Mouse (Mus musculus) embryo, embryonic 11 days (tissue): ENCODE measurements around the gene Gcc1.
A peak's percentile ranks its signal among the peaks of the same experiment; 100 is the strongest.

Experiments
- DNase-seq: peaks from one replicate; pipeline ENCODE4 v3.0.0-alpha.2; 2015

Gcc1 gene

DNA sequence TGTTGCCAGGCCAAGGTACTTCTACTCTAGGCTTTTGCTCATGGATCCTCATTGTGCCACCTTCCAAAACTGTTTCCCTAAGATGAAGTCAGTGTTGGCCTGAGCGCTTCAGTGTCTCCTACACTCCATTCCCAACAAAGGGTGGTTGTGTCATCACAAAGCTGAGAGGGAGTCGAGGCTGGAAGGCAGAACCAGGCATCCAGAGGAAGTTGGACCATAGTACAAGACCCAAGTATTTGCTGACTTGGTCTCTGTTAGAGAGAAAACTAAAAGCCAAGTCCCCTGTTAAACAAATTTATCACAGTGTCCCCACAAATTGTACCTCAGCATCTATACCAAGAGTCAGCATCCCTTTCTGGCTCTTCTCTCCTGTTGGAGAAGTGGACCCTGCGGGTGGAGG lies at the start of gene Gcc1:
Gcc1 (minus strand) TSS at position 101 of the 400 bp plus-strand sequence.
- no peak for DNase-seq

DNA sequence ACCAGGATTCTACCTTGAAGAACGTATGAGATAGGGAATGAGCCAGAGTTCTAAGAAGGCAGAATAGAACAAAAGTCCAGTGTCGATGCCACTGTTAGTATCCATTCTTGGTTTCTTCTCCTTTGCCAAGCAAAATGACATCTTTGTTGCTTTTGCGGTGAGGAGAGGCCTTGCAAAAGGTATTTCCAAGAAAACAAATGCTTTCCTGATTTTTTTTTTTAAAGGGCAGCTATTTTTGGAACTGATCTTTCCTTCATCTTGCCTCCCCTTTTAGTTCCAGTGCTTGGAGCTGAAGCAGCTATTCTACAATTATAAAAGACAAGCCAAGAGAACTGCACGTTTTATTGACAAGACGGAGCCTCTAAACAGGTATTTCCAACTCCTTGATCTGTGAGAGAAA lies 46.6 kb upstream of the Gcc1 start, which contains the start of gene Snd1:
Snd1 (plus strand) TSS at position 301 of the 400 bp plus-strand sequence.
- DNase-seq, result no peak

DNA sequence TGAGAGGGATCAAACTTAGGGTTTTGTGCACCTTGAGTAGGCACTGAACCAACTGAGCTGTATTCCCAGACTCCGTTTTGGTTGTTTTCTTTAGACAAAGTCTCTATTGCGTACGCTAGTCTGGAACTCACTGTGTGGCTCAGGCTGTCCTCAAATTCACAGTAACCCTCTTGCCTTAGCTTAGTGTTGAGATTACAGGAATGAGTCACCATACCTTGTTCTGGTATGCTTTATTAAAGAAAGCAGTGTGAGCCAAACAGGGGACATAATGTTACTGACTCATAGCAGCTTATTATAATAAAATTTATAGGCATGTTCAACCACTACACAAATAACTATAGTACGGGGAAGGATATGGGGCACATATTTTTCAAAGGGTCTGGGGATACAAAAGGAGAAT lies 46.0 kb upstream of the Gcc1 start:
- DNase-seq, result no peak

DNA sequence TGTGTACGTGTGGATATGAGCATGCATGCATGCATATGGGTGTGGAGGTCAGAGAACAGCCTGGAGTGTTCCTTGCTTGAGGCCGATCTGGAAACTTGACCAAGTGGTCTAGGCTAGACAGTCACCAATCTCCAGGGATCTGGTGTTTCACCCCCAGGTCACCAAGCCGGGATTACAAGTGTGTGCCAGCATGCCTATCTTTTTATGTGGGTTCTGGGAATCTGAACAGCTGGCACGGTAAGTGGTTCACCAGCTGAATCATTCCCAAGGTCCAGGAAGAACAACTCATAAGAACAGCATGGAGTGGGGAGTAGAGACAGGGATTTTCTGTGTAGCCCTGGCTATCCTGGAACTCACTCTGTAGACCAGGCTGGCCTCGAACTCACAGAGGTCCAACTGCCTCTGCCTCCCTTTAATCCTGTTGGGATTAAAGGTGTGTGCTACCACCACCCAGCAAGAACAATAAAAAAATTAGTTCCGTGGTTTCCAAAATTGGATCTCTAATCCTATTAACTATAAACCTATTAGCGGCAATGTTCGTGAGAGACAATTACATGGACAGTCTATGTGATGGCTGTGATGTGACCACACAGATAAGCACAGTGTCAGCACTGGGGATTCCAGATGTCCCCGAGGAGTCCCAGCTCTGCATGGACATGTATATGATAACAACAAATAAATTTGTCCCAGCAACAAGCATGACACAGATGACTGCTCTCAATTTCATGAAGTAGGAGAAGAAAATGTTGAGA lies 43.3 kb upstream of the Gcc1 start:
- DNase-seq, result no peak

DNA sequence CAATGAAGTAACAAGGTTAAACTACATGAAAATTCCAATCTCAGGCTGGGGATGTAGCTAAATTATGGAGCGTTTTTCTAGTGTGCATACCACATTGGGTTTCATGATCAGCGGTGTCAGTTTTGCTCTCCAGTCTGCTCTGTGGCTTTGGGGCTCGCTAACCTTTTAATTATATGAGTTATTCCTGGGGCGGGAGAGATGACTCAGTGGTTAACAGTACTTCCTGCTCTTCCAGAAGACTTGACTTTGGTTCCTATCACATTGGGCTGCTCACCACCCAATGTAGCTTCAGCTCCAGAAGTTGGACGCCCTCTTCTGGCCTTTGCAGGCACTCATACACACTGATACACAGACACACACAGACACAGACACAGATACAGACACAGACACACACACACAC lies 42.4 kb upstream of the Gcc1 start:
- DNase-seq, result no peak

DNA sequence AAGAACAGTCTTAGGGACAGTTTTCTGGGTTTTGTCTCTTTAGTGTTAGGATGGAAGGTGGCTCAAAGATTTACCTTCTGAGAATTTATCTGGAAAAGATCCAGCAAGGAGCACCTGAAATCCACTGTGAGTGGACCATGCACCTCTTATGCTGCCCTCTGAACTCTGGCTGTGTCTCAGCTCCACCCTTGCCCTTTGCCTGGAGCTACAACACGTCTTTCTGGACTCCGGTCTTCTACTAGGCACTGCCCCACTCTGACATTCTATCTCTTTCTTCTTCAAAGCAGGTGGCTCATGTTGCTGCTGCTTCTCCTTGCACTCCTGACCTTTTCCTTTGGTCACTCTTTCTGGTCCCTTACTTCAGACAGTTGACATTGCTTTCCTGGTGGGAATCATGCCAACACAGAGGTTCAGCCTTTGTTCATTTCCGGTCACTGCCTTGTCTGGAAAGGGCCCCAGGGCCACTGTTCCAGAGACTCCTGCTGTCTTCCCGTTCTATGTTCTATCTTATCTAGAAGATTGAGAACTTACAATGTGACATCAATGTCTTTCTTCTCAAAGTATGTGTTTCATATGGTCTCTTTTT lies 41.9 kb upstream of the Gcc1 start:
- DNase-seq, result no peak

DNA sequence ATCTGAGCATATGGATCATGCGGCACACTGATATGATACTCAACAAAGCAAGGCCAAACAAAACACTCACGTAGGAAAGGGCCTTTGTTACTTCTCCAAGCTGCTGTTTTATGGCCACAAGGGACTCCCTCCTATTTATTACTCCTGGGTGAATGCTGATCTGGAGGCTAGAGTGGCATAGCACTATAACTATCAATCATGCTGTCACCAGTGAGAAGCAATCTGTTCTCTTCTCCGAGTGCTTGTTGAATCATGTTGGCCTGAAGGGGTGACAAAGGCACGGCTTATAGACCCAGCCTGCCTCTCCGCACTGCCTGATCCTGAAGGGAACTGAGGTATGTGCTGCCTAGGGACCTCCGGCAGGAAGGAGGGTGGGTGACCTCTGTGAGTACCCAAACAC lies 36.4 kb upstream of the Gcc1 start:
- peak; percentile 40 for DNase-seq

DNA sequence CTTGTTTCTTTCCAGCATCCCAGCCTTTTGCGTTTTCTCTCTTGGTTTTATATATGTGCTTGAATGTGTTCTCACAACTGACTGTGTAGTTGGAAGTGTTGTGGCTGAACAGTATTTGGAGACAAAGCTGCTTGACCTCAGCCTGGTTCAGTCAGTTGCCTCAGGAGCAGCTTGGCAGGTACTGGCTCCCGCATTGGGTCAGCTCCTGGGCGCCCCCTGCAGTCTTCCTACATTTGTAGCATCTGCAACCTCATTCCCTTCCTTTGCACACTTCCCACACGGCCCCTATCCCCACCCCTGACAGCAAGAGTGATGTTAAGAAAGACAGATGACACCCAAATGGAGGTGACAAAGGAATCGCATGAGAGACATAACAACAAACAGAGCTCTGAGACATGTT lies 32.3 kb upstream of the Gcc1 start:
- DNase-seq, result peak; percentile 66

DNA sequence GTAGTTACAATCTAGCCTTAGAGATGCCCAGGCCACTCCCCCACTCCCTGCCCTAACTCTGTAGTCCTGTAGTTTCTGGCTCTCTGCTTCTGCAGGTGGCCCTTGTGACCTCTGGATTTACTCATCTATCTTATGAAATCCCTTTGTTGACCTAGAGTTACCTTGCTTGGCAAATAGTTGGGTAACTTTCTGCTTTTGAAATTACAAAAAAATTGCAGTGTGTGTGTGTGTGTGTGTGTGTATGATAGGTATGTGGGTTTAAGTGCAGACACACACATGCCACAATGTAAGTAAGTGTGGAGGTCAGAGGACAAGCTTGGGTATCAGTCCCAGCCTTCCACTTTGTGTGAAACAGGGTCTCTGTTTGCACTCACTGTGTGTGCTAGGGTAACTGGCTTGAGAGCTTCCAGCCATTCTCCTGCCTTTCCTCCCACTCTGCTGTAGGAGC lies 31.1 kb upstream of the Gcc1 start:
- no peak for DNase-seq

DNA sequence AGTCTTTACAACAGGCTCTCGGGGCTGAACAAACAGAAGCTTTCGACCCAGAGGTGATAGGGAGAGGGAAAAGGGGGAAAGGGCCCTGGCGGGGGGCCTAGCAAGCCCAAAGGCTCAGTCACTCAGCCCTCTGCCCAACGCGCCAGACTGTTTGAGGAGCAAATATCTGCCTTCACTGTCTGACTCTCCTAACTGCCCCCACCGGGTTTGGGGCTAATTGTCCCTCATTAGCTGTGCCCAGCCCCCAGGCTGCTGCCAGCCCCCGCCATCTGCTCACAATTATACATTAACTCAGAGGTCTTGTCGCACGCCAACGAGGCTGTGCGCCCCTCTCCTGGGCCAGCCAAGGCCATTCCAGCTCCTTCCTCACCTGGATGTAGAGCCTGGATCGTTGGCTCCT lies 22.8 kb upstream of the Gcc1 start:
- DNase-seq, result no peak

DNA sequence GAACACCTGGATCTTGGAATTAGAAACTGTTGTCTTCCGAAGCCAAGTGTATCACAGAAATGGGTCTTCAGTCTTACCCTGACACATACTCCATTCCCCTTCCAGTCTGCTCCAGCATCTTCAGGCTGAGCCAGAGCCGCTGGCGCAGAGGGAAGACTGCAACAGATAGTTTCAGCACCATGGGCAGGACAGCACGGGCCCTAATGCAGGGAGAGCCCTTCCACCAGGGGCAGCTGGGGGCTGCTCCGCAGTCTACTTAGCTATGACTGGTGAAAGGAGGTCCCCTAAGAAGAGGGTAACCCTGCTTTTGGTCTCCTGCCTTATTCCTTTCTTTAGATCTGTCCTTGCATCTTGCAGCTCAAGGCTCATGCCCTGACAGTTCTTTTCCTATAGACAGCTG lies 22.3 kb upstream of the Gcc1 start:
- peak; percentile 22 for DNase-seq

DNA sequence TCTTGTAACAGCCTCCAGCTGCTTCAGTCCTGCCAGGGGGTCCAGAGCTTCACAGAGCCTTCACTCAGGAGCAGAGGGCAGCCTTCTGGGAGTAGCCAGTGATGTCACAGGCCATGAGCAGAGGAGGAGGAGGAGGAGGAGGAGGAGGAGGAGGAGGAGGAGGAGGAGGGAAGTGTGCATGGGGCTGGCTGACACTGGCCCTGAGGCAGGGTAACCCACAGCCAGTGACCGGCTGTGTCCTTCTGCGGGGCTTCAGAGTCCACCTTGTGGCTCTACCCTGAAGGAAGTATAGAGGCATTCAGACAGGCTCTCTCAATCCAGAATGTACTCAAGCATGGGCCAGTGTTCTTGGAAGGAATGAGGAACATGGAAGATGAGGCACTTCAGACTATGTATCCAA lies 21.1 kb upstream of the Gcc1 start, which contains the start of gene Pax4:
Pax4 (minus strand) TSS at position 101 of the 400 bp plus-strand sequence.
- DNase-seq, result no peak

DNA sequence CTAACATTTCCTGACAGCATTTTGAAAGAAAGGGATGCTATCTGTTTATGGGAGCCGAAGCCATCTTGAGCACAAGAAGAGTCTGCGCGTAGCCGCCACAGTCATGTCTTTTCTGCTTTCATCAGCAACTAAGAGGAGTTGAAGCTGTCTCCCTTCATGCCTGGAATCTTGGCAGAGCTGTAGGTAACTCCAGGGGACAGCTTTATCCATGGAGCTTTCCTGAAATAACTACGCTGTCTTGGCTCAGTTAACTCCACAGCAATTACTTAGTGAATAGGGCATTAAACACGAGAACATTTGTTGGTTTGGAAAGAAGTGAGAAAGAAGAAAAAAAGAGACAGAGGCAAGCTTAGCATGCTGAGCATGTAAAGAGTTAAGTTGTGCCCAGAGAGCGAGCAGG lies 19.7 kb upstream of the Gcc1 start:
- DNase-seq, result no peak

DNA sequence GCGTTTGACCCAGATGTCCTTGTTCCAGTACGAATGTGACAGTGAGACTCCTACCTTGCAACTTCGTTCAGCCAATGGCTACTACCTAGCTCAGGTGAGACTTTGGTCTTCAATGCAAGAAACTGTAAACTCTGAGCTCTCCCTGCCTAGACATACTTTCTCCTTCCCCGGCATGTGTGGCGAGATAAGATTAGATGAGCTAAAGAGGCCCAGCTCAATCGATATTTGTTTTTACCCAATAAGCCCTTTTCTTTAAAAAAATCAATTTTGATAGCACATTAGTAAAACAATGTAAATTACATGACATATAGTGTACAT lies 3.3 kb upstream of the Gcc1 start:
- no peak for DNase-seq

DNA sequence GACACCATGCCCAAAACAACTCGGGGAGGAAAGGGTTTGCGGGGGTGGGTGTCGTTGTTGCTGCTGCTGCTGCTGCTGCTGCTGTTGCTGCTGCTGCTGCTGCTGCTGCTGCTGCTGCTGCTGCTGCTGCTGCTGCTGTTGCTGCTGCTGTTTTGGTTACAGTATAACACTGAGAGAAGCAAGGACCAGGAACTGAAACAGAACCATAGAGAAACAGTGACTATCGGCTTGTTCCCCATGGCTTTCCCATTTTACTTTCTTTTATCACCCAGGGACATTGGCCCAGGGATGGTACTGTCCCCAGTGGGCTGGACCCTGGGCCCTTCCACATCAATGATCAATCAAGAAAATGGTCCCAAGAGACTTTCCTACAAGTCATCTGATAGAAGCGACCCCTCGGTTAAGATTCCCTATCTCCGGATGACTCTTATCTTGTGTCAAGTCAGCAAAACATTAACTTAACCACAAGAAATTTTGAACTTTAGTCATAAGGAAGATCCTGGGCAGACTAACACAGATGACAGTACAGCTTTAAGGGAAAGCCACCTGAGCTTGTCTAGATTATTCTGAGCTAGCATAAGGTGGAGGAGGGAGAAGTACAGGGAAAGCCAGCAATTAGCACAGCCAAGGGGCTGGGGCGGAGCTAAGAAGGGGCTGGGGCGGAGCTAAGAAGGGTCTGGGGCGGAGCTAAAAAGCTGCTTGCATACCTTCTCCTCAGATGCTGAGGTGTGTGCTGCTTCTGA lies 2.8 kb upstream of the Gcc1 start:
- no peak for DNase-seq

DNA sequence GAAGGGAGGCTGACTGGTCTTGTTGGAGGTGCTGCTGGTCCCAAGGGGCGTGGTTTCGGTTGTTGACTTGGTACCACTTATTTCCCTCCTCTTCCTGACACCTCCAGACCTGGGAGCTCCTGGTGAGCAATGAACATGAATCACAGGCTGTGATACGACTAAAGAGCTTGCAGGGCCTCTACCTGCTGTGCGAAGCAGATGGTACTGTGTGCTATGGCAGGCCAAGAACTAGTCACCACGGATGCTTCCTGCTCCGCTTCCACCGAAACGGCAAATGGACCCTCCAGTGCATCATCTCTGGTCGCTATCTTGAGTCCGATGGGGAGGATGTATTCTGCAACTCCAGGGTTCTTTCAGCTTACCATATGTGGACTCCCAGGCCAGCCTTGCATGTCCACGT lies 1.7 kb upstream of the Gcc1 start:
- no peak for DNase-seq

DNA sequence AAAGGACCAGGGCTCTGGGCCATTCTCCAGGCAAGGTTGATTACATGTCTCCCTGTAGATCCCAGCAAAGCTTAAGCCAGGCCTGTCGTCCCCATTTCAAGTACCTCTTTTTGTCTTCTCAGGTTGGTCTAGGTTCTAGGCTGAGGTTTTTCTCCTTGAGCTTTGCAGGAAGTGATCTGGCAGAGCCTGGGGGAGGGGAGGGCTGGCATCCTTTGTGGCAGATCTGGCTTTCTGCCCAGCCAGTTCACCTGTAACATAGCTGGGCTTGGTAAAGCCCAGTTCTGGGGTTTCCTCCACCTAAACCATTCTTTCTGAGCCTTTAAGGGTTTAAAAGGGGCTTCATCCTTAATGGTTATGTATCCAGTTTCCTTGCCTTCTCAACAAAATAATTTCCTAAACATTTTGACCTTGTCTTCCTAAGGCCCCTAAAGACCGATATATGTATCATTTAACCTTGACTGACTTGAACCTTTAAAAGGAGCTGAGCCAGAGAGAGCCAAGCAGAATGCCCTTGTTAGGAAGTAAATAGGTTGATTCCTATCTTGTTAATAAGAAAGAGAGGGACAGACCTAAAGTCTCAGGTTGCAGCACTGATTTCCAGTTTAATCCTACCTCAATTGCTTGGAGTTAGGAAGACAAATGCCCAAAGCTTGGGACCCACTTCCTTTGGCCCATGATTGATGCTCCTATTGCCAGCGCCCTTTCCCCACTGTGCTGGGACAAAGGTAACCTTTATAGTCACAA lies 922 bp downstream of the Gcc1 start, which contains the start of gene Fscn3:
Fscn3 (plus strand) TSS at position 694 of the 744 bp plus-strand sequence.
- no peak for DNase-seq

DNA sequence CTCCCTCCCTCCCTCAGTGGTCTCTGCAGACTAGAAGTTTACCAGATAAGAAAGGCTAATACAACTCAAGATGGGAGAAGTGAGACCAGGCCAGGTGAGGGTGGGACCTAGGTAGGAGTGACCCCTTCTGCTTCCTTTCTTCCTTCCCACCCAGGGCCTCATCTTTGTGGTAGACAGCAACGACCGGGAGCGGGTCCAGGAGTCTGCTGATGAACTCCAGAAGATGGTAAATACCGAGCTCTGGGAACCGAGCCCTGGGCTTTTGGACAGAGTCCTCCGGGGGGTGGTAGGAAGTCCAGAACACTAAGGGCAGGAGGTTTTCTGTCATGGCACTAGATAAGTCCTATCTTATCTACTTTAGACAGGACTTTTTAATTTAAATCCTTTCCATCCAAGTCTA lies 3.2 kb downstream of the Gcc1 start:
- DNase-seq, result no peak

DNA sequence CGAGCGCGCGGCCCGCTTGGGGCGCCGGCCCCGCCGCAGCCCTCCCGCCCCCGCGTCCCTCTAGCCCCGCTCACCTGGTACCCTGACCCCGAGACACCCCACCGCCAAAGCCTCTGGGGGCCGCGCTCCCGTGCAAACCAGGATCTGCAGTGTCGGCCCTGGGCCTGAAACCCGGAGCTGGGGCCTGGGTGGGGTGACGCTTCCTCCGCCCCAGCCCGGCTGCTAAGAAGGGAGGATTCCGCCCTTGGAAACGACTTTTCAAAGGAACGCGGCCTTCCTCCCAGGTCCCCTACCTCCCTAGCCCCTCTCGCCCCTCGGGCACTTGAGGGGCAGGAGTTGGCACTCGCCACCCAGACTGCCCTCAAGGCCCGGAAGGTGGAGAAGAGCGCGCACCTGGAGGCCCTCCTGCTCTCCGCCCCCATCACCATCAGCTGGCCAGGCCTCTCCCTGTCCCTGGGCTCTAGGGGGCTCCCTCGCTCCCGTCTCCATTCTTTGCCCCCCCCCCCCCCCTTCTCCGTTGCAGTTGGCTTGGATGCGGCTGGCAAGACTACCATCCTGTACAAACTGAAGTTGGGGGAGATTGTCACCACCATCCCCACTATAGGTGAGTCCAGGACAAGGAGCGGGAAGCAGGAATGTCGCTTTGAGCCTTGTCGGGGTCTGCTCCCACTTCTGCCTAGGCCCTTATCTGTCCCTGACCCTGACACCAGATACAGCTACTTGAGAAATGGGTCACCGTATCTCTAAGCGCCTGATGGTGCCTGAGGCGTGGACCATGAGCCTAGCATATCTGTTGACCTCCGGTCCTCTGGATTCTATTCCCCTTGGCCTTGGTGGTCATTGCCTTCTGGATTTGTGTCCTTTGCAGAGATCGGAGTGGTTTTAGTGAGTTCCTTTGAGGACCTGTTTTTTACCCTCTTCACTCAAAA lies 4.2 kb downstream of the Gcc1 start:
- DNase-seq, result peak; percentile 63

DNA sequence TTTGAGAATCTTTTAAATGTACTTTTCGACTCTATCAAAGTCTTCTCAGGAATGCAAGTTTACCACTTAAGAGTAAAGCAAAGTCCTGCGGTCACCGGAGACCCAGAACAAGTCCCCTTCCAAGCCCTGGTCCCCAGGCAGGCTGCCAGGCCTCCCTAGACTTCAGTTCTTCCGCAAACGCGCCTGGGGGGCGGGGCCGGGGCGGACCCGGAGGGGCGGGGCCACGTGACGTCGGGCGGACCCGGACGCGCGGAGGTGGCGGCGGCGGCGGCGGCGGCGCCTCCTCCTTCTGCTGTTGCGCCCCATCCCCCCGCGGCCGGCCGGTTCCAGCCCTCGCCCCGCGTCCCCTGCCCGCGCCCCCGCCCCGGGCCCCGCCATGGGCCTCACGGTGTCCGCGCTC lies 4.9 kb downstream of the Gcc1 start, which contains the start of gene Arf5:
Arf5 (plus strand) TSS at position 248 of the 400 bp plus-strand sequence.
- DNase-seq, result peak; percentile 93

DNA sequence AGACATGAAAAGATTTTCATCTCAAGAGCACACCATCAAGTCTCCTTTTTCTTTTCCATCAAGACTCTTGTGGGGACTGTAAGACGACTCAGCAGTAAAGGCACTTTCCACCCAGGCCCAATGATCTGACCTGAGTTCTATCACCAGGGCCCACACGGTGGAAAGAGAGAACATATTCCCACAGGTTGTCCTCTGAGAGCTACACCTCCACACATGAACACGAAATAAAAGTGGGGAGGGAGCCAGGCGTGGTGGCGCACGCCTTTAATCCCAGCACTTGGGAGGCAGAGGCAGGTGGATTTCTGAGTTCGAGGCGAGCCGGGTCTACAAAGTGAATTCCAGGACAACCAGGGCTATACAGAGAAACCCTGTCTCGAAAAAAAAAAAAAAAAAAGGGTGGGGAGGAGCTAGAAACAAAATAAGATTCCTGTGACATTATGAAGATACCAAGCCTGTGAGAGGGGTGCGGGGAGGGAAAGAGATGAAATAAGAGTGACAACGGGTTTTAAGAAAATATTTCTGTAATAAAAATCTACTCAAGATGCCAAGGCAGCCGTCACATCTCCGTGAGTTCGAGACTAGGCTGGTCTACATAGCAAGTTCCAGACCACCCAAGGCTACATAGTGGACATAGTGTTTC lies 5.4 kb downstream of the Gcc1 start:
- DNase-seq, result no peak
